Mouse (Mus musculus): ENCODE results near the gene Mast4.

DNA sequence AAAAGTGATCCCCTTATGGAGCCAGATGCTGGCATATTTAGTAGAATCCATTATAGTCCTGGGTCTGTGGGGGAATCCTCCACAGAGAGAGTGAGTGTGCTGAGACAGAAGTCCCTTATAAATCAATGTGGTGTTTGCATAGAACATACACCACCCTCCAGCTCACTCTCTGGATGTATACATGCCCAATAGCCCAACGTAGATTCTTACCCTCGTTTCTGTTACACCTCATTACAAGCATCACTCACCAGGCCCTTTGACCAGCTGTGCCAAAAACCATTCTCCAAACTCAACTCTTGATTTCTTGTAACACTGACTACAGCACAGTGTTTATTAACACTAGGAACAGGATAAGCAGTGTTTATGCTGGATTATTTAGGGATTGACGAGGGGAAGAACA, 72.2 kb downstream of the Mast4 start:
- TF ChIP-seq CTCF (conservative IDR thresholded peaks at IDR 0.05 in 1 of 2, IDR thresholded peaks at IDR 0.05 in 1 of 2; ENCODE audit: low read depth in 2 of 2, low read length in 2 of 2) = no peak
- TF ChIP-seq ETS1 (conservative IDR thresholded peaks at IDR 0.05; ENCODE audit: low read depth, low read length) = no peak
- no peak for TF ChIP-seq ZMIZ1 (IDR thresholded peaks at IDR 0.05; ENCODE audit: low read depth, low read length)
- no peak for TF ChIP-seq TBP (conservative IDR thresholded peaks at IDR 0.05; ENCODE audit: low read depth, low read length)
- TF ChIP-seq POLR2A (IDR thresholded peaks at IDR 0.05; ENCODE audit: low read depth, low read length) = no peak
- TF ChIP-seq GABPA (IDR thresholded peaks at IDR 0.05; ENCODE audit: insufficient replicate concordance, low read depth, low read length) = no peak
- TF ChIP-seq MAX (IDR thresholded peaks at IDR 0.05; ENCODE audit: low read length) = no peak

Measured in CH12.LX (cell line).